Mouse (Mus musculus) kidney, embryonic 14.5 days (tissue): ENCODE measurements around the gene Dmbx1. TPM values are rescaled to one million over a fixed set of nuclear protein-coding genes. Genes with fewer than 3 reads are reported as not detected.
A peak's percentile ranks its signal among the peaks of the same experiment; 100 is the strongest.

Experiments
- ATAC-seq: fragments of 200-750 bp; cut with Nextera tagmentation; 2 replicates; pipeline ENCODE4 v1.8.0; 2017; ENCODE audit warnings: moderate number of reproducible peaks, mild to moderate bottlenecking, moderate TSS enrichment, moderate library complexity; ENCODE audit not compliant: low FRiP score, low TSS enrichment
- H3K27ac ChIP-seq: fragments of 300-500 bp; sonication (generic); 2 replicates; pipeline ENCODE4 v1.5.1; 2014; ENCODE audit warnings: low read depth, mild to moderate bottlenecking, low read length, moderate library complexity, mixed read lengths
- H3K27me3 ChIP-seq: fragments of 300-500 bp; sonication (generic); 2 replicates; pipeline ENCODE4 v1.6.1; 2014; ENCODE audit warnings: mild to moderate bottlenecking, low read length; ENCODE audit not compliant: control insufficient read depth, insufficient read depth
- H3K36me3 ChIP-seq: fragments of 300-500 bp; sonication (generic); 2 replicates; pipeline ENCODE4 v1.6.1; 2014; ENCODE audit warnings: low read length, mixed read lengths; ENCODE audit not compliant: control insufficient read depth, insufficient read depth
- H3K4me1 ChIP-seq: fragments of 300-500 bp; sonication (generic); 2 replicates; pipeline ENCODE4 v1.6.1; 2014; ENCODE audit warnings: low read length, mixed read lengths; ENCODE audit not compliant: control insufficient read depth, insufficient read depth
- H3K4me2 ChIP-seq: fragments of 300-500 bp; sonication (generic); replicated peaks from 2 replicates; pipeline ENCODE4 v1.6.1; 2014; ENCODE audit warnings: low read depth, mild to moderate bottlenecking, low read length
- H3K4me3 ChIP-seq: fragments of 300-500 bp; sonication (generic); 2 replicates; pipeline ENCODE4 v1.5.1; 2014; ENCODE audit warnings: mild to moderate bottlenecking, low read length
- H3K9ac ChIP-seq: fragments of 300-500 bp; sonication (generic); 2 replicates; pipeline ENCODE4 v1.6.1; 2014; ENCODE audit warnings: low read depth, mild to moderate bottlenecking, low read length, moderate library complexity
- H3K9me3 ChIP-seq: fragments of 300-500 bp; sonication (generic); 2 replicates; pipeline ENCODE4 v1.6.1; 2016; ENCODE audit warnings: low read length; ENCODE audit not compliant: control insufficient read depth
- WGBS: fragments of 180-500 bp; shearing (Covaris S2); extraction: QIAGEN DNeasy Blood & Tissue Kit; methylation state at CpG from one replicate; pipeline ENCODE4 v1.1.7; 2014; 5-methylcytosine and 5-hydroxymethylcytosine counted together
- polyA plus RNA-seq: library from polyadenylated mRNA; unstranded; fragments of >200 nt; fragmentation: Nextera tagmentation; extraction: Ambion mirVana; gene quantifications from 2 replicates; pipeline ENCODE4 v1.2.1, GENCODE M21; 2014

Gene Dmbx1
- polyA plus RNA-seq, 1 experiment from 2014 or later = not detected

DNA sequence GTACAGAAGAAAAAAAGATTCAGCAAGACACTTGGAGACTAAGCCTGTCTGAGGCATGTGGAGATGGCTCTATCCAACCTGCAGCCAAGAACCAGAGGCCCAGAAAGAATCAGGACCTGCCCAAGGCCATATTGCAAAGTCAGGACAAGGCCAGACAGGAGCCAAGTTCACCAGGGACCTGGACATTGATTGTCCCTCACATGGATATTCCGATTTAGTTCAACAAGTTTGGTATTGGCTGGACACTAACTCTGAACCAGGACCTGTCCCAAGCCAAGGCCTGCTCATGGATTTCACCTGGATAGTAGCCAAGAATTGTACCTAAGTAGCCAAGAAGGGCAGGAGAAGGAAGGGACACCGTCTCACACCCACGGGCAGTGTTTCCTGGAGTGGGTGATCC, 32.9 kb downstream of the Dmbx1 start:
- Histone ChIP-seq H3K9me3 (no peaks in the 10 kb centered on the region), H3K27me3 (peaks cover 58% of the 10 kb centered on the region)
- 83% methylated on average over 3 of the region's 3 CpGs for WGBS

DNA sequence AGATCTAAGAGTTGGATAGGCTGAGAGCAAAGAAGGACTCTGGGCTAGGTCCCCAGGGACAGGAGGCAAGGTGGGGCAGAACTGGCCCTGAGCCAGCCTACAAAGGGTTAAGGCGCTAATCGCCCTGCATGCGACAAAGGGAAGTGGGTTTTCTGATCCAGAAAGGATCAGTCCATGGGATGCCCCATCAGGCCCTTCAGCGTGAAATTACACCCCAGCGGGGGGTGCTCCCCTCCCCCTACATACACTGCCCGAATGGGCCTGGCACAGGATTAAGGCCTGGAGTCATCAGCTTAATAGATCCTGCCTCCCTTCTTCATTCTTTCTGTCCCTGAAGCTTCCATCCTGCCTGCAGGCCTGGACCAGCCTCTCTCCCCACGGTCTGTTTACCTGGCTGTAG, 34.0 kb downstream of the Dmbx1 start:
- no peak overlapping the region for H3K27ac ChIP-seq

More for the DNA sequence above, 32.9 kb downstream of the Dmbx1 start:
- H3K27ac ChIP-seq = no peak overlapping the region
- H3K4me1 ChIP-seq = no peaks in the 10 kb centered on the region
- H3K4me2 ChIP-seq = no peak overlapping the region
- H3K36me3 ChIP-seq = no peaks in the 10 kb centered on the region
- ATAC-seq = no peak
- H3K9ac ChIP-seq = no peak overlapping the region
- H3K4me3 ChIP-seq = no peak overlapping the region

DNA sequence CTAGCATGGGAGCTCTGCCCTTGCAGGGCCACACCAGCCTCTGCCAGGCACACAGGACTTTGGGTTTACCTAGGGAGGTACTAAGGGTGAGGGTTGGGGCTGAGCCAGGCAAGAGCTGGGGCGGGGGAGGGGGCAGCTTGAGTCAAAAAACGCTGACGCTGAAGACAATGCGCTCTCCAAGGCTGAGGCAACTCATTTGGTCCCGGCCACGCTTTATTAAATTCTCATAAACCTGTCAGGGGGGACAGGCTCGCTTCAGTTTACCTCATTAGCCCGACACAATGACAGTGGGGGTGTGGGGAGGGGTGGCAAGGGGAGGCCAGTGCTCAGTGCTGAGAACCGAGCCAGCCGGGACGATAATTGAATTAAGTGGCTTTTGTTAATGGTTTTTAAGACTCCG, 35.4 kb downstream of the Dmbx1 start:
- peaks cover 68% of the 10 kb centered on the region for H3K27me3 ChIP-seq

More for the DNA sequence above, 34.0 kb downstream of the Dmbx1 start:
- Histone ChIP-seq H3K36me3 (no peaks in the 10 kb centered on the region), H3K4me1 (no peaks in the 10 kb centered on the region), H3K27me3 (peaks cover 64% of the 10 kb centered on the region), H3K4me3 (no peak overlapping the region), H3K4me2 (no peak overlapping the region), H3K9me3 (no peaks in the 10 kb centered on the region), H3K9ac (no peak overlapping the region)
- WGBS = 4% methylated on average over 7 of the region's 7 CpGs
- ATAC-seq = no peak

DNA sequence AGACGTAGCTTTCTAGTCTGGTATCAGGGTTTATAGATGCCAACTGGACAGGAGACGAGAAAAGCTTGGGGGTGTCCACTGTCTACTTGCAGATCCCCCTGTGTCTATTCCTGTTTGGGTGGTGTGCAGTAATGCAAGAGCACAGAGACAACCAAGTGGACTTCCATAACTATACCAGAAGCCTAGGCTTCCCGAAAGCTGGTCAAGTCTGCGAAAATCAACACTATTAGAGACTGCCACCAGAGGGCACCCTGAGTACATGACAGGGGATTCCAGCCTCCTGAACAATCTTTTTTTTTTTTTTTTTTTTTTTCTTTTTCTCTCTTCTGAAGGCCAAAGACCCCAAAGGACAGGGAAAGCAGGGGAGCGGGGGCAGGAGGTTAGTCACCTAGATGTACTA, 36.9 kb downstream of the Dmbx1 start:
- Histone ChIP-seq H3K9ac (no peak overlapping the region), H3K27me3 (peaks cover 74% of the 10 kb centered on the region), H3K4me1 (peaks cover 6% of the 10 kb centered on the region; the same call in 1 of the 2 replicates), H3K9me3 (no peaks in the 10 kb centered on the region), H3K36me3 (no peaks in the 10 kb centered on the region), H3K4me3 (no peak overlapping the region), H3K4me2 (no peak overlapping the region), H3K27ac (no peak overlapping the region)
- no peak for ATAC-seq
- 21% methylated on average over 5 of the region's 5 CpGs for WGBS

More for the DNA sequence above, 35.4 kb downstream of the Dmbx1 start:
- 6% methylated on average over 12 of the region's 12 CpGs for WGBS
- Histone ChIP-seq H3K9me3 (no peaks in the 10 kb centered on the region), H3K4me2 (no peak overlapping the region), H3K9ac (no peak overlapping the region), H3K36me3 (no peaks in the 10 kb centered on the region), H3K4me1 (no peaks in the 10 kb centered on the region), H3K27ac (no peak overlapping the region), H3K4me3 (no peak overlapping the region)
- ATAC-seq = peak; percentile 69

DNA sequence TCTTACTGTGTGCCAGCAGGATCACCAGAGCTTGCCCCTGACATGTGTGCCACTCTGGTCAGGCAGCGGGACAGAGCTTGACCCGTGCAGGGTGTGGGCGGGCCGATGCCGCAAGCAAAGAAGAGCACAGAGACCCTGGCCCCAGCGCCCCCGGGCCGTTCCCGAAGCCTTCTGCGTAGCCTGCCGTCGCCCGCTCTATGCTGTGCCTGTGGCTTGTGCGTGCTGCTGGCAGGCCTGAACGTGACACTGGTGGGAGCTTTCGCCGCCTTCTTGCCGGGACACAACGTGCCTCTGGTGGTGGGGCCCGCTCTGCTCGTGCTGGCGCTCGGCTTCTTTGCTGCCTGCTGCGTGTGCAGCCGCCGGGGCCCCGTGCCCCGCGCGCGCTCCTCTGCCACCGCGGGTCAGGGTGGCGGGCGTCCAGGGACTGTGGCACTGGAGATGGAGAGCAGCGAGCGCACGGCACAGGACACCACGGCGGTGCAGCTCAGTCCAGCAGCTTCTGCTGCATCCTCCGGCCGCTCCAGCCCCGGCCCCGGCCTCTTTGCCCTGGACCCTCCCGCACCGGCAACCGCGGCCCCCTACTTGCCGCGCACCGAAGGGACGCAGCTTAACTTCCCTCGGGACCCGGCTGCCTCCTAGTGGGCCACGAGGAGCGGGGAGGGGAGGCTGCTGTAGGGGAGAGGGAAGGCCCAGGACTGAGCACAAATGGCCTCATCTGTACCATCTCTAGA, 41.7 kb downstream of the Dmbx1 start:
- WGBS = 1% methylated on average over 55 of the region's 56 CpGs
- H3K27ac ChIP-seq = no peak overlapping the region
- H3K4me1 ChIP-seq = peaks cover 7% of the 10 kb centered on the region; the same call in 1 of the 2 replicates
- peak; percentile 76 for ATAC-seq
- peak overlapping the region; percentile 40; the same call in 1 of the 2 replicates for H3K9ac ChIP-seq
- H3K4me3 ChIP-seq = peak overlapping the region; percentile 30
- no peaks in the 10 kb centered on the region for H3K9me3 ChIP-seq
- H3K27me3 ChIP-seq = peaks cover 53% of the 10 kb centered on the region
- peak overlapping the region; percentile 59 for H3K4me2 ChIP-seq
- no peaks in the 10 kb centered on the region for H3K36me3 ChIP-seq

DNA sequence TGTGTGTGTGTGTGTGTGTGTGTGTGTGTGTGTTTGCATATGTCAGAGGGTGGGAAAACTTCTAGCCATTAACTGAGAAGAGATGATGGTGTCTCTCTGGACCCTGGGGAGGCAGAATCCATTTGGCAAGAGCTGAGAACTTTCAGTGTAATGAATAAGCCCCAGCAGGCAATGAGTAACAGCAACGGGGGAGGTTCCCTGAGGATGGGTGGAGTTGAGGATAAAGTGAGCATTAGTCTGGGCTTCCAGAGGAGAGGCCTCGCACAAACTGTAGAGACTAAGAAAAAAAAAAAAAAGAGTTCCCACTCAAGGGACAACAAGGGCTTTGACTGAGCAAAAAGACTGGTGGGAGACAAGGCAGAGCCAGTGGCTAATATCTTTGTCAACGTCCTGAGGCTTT, 45.4 kb downstream of the Dmbx1 start:
- Histone ChIP-seq H3K36me3 (no peaks in the 10 kb centered on the region), H3K27me3 (peaks cover 50% of the 10 kb centered on the region), H3K4me3 (no peak overlapping the region), H3K9me3 (no peaks in the 10 kb centered on the region), H3K9ac (no peak overlapping the region), H3K27ac (no peak overlapping the region), H3K4me2 (no peak overlapping the region), H3K4me1 (peaks cover 15% of the 10 kb centered on the region)
- no peak for ATAC-seq
- WGBS = 15% methylated on average over 3 of the region's 3 CpGs

DNA sequence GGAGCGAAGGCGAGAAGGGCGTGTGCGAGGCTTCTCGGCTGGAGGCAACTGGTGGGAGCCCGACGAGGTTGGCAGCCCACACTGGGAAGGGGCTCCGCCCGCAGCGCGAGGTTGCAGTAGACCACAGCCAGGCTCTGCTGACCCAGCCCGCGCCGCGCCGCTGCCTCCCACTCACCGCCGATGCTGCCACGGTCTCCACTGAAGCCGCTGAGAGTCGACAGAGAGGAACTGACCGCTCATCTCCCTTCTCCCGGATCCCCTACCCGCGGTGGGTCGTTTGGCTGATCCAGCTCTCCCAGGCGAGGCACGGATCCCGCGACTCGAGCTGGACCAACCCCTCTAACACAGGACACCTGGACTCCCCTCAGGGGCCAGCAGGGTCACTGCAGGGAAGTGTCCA, 49.2 kb downstream of the Dmbx1 start, which contains the start of gene 6430628N08Rik:
6430628N08Rik (plus strand) TSS at position 113 of the 400 bp plus-strand sequence.
- under 1% methylated on average over 31 of the region's 31 CpGs for WGBS
- Histone ChIP-seq H3K27ac (no peak within 1 kb of the TSS), H3K27me3 (peaks cover 19% of the 10 kb centered on the region), H3K4me1 (peaks cover 9% of the 10 kb centered on the region; the same call in 1 of the 2 replicates), H3K4me2 (peak within 1 kb of the TSS; percentile 58), H3K4me3 (peak within 1 kb of the TSS; percentile 33), H3K9me3 (no peaks in the 10 kb centered on the region), H3K9ac (no peak within 1 kb of the TSS; the same call in 1 of the 2 replicates), H3K36me3 (no peaks in the 10 kb centered on the region)
- ATAC-seq = peak; percentile 72

DNA sequence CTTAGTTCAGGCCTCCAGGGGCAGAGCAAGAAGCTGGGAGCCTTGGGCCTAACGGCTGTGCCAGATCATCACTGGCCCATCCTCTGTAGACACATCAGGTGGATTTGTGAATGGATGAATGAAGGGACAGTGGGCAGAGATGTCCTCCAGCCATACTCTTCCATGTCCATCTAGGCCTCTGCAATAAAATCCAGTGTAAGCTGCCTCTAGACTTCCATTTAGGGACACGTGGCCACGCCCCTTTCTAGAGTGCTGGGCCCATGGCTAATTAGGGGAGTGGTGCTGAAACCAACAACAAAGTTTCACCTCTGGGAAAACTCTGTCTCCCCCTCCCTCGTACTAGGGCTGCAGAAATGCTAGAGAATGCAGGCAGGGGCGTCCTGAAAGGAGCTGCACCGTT, 49.7 kb downstream of the Dmbx1 start:
- Histone ChIP-seq H3K9me3 (no peaks in the 10 kb centered on the region), H3K4me3 (peak overlapping the region; percentile 33), H3K27me3 (peaks cover 19% of the 10 kb centered on the region), H3K36me3 (no peaks in the 10 kb centered on the region), H3K4me2 (peak overlapping the region; percentile 58), H3K4me1 (peaks cover 9% of the 10 kb centered on the region; the same call in 1 of the 2 replicates), H3K9ac (no peak overlapping the region), H3K27ac (no peak overlapping the region)
- 6% methylated on average over 6 of the region's 6 CpGs for WGBS
- peak; percentile 58; the same call in 1 of the 2 replicates for ATAC-seq

DNA sequence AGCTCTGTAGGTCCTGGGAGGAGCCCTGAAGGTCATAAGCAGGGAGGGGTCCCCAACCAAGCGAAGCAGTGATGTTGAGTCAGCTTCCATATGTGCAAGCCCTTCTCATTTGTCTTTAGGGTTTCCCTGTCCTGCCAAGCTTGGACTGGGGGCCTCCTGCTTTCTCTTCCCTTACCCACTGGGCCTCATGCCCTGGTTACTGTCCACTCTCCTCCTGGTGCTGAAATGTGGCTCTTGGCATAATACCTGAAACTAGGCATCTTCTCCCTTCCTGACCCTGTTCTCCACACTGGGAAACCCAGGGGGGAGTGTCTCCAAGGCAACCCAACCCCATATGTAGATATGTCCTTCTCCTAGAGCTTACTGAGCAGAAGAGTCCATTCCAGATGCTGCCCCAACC, 52.9 kb downstream of the Dmbx1 start:
- Histone ChIP-seq H3K27ac (no peak overlapping the region), H3K9me3 (no peaks in the 10 kb centered on the region), H3K4me2 (no peak overlapping the region), H3K36me3 (no peaks in the 10 kb centered on the region), H3K9ac (no peak overlapping the region), H3K4me1 (peaks cover 9% of the 10 kb centered on the region; the same call in 1 of the 2 replicates), H3K27me3 (peaks cover 15% of the 10 kb centered on the region), H3K4me3 (no peak overlapping the region)
- 25% methylated on average over 1 of the region's 1 CpGs for WGBS
- ATAC-seq = no peak
